Mouse (Mus musculus): ENCODE measurements around the gene P2ry14. TPM values are rescaled to one million over a fixed set of nuclear protein-coding genes. Genes with fewer than 3 reads are reported as not detected.
"Not testable (repeated sequence)": the region's sequence is repeated elsewhere in the genome, so short reads cannot be mapped to it uniquely, and the experiment has no call there.

P2ry14 gene
- total RNA-seq, 2 experiments from 2014 or later = 0.96 to 3.1 TPM

- ATAC-seq (replicated peaks; ENCODE audit: low FRiP score, poor library complexity, severe bottlenecking) = no peak
These were observed 39.4 kb downstream of the P2ry14 start for GRCm38 (mm10) chr3:59113973-59114517.

DNA sequence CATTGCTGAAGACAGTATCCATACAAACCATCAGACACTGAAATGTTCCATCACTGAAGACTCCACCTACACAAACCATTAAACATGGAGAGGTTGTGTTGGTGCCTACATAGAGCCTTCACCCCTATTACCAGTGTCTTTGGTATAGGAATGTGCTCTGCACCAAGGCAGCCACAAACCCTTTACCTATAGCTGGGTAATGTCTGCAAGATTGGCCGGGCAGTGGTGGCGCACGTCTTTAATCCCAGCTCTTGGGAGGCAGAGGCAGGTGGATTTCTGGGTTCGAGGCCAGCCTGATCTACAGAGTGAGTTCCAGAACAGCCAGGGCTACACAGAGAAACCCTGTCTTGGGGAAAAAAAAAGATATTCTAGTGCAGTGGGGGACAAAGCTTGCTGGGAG, 40.1 kb downstream of the P2ry14 start:
- ATAC-seq (replicated peaks; ENCODE audit: low FRiP score, poor library complexity, severe bottlenecking) = not testable (repeated sequence)

DNA sequence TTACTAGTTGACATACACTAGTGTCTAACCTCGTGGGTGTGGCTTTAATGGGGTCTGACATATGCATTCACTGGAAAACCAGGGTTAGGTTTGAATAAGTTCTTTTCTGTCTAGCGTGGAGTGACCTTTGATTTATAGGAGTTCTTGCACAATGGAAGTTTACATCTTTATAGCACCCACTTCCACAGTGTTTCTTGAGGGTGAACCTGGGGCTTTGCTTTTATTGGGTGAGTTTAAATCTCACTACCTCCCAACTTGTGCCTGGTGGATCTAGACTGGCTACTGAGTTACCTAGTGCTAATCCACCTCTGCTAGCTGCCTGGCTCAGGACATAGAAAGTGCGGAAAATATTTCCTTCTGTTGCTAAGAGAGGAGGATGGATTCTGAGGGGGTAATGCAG, 41.5 kb downstream of the P2ry14 start:
- ATAC-seq (replicated peaks; ENCODE audit: low FRiP score, poor library complexity, severe bottlenecking) = no peak

- not testable (repeated sequence) for ATAC-seq (replicated peaks; ENCODE audit: low FRiP score, poor library complexity, severe bottlenecking)
These were observed 43.6 kb downstream of the P2ry14 start for GRCm38 (mm10) chr3:59109834-59110233.

DNA sequence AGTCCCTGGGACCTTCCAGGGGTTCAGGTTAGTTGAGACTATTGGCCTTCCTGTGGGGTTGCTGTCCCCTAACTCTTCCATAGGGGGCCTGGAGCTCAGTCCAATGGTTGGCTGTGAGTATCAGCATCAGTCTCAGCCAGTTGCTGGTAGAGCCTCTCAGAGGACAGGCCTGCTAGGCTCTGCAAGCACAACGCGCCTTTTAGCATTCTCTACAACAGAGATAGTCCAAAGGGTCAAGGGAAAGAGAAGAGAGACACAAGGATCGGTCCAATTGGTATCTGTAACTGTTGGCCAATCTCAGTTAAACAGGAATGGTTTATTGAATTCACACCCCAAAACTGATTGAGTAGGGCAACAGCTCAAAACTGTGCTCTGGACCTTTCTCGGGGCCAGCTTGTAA, 46.0 kb downstream of the P2ry14 start:
- ATAC-seq (replicated peaks; ENCODE audit: low FRiP score, poor library complexity, severe bottlenecking) = no peak

- ATAC-seq (replicated peaks; ENCODE audit: low FRiP score, poor library complexity, severe bottlenecking) = no peak
These were observed 49.0 kb downstream of the P2ry14 start for GRCm38 (mm10) chr3:59104462-59104861.

DNA sequence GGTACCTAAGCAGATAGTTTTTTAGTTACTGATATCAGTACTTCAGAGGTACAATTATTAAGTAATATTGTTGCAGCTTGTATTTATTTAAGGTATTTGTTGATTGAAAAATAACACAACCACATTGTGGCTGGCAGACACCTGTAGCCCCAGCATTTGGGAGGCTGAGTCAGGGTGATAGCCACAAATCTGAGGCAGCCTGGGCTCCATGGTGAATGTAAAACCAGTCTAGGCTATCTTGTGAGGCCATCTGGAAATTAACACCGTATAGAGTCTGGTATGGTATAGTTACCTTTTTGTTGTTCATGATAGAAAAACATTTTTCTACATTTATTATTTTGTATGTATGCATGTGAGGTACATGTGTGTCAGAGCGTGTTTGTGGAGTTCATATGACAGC, 51.3 kb downstream of the P2ry14 start:
- ATAC-seq (replicated peaks; ENCODE audit: low FRiP score, poor library complexity, severe bottlenecking) = no peak

DNA sequence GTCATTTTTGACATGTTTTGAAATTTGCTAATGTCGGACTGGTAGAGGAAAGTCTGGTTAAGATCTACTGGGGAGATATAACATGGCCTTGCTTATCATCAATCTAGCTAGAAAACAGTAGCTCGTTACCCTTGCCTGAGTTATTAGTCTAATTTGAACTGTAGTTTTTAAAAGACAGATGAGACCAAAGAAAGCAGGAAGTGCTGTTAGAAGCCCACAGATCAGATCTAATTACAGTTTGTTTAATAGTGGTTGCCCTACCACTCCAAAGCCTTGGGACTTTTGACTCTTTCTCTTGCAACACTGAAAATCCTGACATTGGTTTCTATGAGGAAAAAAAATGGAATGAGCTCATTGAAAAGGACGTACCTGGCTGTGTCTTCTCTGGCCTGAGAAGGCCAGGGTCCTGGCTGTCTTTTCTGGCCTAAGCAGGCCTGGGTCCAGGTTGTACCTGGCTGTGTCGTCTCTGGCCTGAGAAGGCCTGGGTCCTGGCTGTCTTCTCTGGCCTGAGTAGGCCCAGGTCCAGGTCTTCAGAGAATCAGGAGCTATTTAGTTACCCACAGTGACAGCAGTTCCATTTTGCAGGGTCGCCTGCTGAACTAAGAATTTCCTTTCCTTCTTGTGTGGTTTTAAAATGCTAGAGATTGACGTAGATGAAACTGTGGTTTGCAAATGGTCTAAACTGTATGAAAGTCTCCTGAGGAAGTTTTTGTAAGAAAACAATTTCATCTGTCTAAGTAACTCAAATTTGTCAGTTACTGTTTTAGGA, 52.0 kb downstream of the P2ry14 start, which contains the start of gene Gpr171:
Gene Gpr171, minus strand, starts transcription at position 604 of the 769 bp plus-strand sequence.
- ATAC-seq (replicated peaks; ENCODE audit: low FRiP score, poor library complexity, severe bottlenecking) = no peak

DNA sequence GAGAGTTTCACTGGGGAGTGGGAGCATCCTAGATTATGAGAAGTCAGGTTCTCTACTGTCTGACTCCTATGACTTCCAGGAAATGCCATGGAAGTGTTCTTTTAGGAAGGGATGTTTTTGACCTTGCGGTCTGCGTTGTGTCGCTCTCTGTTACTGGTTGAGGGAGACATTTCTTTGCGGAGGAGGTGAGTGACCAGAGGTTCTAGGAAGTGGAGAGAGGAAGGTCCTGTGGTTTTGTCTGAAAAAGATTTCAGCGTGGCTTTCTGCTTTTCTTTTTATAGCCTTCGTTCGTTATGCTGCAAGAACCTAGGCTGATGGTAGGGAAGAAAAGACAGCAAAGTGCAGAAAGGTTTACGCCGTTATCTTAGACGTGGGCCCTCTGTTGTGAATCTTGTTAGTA, 54.9 kb downstream of the P2ry14 start:
- no peak for ATAC-seq (replicated peaks; ENCODE audit: low FRiP score, poor library complexity, severe bottlenecking)

DNA sequence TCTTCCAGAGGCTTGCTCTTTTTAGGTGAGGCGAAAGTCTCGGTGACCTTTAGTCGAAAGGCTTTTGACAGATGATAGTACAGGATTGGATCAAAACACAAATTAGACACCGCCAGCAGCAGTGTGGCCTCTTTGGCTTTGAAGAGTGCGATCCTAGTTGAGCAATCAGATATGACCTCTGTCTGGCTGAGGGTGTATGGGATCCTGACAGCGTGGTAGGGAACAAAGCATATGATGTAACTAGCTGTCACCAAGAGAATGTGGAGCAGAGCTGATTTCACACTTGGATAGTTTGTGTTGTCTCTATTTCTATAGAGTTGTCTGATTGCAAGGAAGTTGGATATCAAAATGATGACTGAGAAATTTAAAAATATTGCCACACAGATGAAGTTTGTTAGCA, 56.0 kb downstream of the P2ry14 start:
- ATAC-seq (replicated peaks; ENCODE audit: low FRiP score, poor library complexity, severe bottlenecking) = no peak

GRCm38 (mm10) chr3:59092702-59093101, 60.7 kb downstream of the P2ry14 start:
- ATAC-seq (replicated peaks; ENCODE audit: low FRiP score, poor library complexity, severe bottlenecking) = no peak

DNA sequence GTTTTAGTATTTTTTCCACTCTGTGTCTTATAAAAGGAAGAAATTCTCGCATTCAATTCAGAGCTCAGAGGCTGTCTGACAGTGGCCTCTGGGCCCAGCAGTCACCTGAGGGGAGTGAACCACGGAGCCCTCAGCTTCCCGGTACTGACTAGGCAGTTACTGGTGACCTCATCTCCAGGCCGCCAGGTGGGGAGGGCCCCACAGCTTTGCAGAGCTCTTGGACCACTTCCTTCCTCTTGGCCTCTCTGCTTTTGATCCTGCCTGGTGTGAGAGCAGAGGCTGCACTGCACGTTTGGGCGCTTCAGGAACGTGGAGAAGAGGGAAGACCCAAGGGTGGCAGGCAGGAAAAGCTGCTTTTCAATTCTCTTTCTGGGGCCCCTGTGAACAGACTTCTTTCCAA, 72.5 kb downstream of the P2ry14 start:
- no peak for ATAC-seq (replicated peaks; ENCODE audit: low FRiP score, poor library complexity, severe bottlenecking)

- ATAC-seq (replicated peaks; ENCODE audit: low FRiP score, poor library complexity, severe bottlenecking) = no peak
These were observed 73.0 kb downstream of the P2ry14 start for GRCm38 (mm10) chr3:59080293-59080916.

DNA sequence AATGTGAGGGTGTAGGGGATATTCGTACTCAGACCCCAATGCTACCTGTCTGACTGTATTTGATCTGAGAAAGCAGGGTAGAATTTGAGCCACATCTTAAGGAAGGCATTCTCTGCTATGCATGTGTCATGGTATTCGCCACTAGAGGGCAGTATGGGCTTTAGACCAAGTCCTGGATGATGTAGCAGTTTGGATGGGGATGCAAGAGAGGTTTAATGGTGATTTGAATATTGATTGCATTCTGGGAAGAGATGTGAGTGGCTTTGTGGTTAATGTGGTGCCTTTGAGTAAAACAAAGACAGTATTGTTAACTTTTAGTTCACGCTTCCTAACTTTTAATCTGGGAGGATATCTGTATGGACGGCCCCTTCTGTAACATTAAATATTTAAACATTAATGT, 74.1 kb downstream of the P2ry14 start:
- 0 out of 2 replicates have a peak, but pooled peaks have one; percentile 57 for ATAC-seq (replicated peaks; ENCODE audit: low FRiP score, poor library complexity, severe bottlenecking)

DNA sequence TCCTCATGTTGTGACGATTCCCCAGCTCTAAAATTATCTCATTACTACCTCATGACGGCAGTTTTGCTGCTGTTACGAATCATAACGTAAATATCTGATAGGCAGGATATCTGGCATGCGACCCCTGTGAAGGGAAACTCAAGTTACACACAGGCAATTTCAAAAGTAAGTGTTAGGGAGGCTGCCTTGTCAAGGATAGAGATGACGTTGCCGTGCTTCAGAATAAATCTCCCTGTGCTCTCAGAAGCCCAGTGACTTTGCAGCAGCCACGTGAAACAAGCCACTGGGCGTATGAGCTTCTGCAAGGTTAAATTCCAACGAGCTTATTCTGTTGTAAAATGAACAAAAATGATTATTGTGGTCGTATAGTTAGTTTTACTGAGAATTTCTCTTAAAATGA, 74.8 kb downstream of the P2ry14 start:
- no peak for ATAC-seq (replicated peaks; ENCODE audit: low FRiP score, poor library complexity, severe bottlenecking)

DNA sequence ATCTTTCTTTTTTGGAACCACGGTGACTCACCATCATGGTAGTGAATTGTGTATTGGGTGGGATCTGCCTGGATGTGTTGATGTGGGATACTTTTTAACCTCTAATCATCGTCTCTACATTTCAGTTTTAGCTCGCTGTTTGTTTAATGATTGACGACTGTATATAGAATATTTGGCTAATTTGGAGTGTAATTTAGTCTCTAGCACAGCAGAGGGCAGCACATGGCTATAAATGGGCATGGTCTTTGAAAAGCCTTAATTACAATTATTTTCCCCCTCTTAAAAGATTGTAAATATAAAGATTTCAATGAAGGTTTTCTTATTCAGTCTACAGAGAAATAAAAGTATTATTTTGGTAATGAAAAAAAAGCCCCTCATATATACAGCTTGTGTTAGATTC, 76.1 kb downstream of the P2ry14 start:
- ATAC-seq (replicated peaks; ENCODE audit: low FRiP score, poor library complexity, severe bottlenecking) = no peak

- ATAC-seq (replicated peaks; ENCODE audit: low FRiP score, poor library complexity, severe bottlenecking) = not testable (repeated sequence)
These were observed 84.3 kb downstream of the P2ry14 start for GRCm38 (mm10) chr3:59069071-59069470.

GRCm38 (mm10) chr3:59066558-59067294, 86.7 kb downstream of the P2ry14 start:
- no peak for ATAC-seq (replicated peaks; ENCODE audit: low FRiP score, poor library complexity, severe bottlenecking)

DNA sequence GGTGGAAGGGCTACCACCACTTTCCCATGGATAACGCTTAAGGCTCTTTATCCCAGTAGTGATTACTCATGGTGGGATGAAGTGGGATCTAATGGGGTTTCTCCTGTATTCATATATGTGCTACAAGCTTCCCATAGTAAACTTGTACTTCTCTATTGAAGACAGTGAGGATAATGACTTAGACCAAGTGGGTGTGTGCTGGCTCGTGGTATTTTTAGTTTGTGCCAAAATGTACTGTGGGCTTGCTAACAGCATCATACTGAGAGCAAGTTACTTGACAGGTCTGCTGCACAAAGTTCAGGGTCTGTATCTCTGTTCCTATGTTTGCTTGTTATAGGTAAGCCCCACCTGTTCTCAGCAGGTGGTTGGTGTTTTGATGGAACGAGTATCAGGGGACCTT, 87.5 kb downstream of the P2ry14 start:
- ATAC-seq (replicated peaks; ENCODE audit: low FRiP score, poor library complexity, severe bottlenecking) = no peak

Data from erythroblast, adult 5-6 weeks (primary cell).